Mouse (Mus musculus): ENCODE results near the gene Plekha8. TPM values are rescaled to one million over a fixed set of nuclear protein-coding genes. Genes with fewer than 3 reads are reported as not detected.
A peak's percentile ranks its signal among the peaks of the same experiment; 100 is the strongest.

The Plekha8 gene
- polyA plus RNA-seq, 2 experiments = 12.6 to 14.0 TPM

- DNase-seq (ENCODE audit: low spot score) (no peak), ATAC-seq (ENCODE audit: low FRiP score, low read depth) (no peak)
- H3K9me3 ChIP-seq (ENCODE audit: control insufficient read depth, low read length) = no peaks in the 10 kb centered on the region
- no peaks in the 10 kb centered on the region for H3K27me3 ChIP-seq (ENCODE audit: control insufficient read depth, insufficient read depth, low read length)
- no peak overlapping the region for H3K4me2 ChIP-seq (replicated peaks; ENCODE audit: low read depth, low read length, severe bottlenecking)
- H3K36me3 ChIP-seq (ENCODE audit: control insufficient read depth, insufficient read depth, low read length) = peaks cover 19% of the 10 kb centered on the region
- TF ChIP-seq POLR2A (IDR thresholded peaks at IDR 0.05; ENCODE audit: borderline replicate concordance, extremely low read depth, insufficient read depth, insufficient read length) = no peak
- WGBS = 88% methylated on average over 8 of the region's 8 CpGs
- no peak overlapping the region for H3K4me3 ChIP-seq (replicated peaks; ENCODE audit: low read length)
- H3K4me1 ChIP-seq (ENCODE audit: control insufficient read depth, insufficient read depth, low read length) = peaks cover 10% of the 10 kb centered on the region
- no peak overlapping the region for H3K9ac ChIP-seq (ENCODE audit: low read depth, low read length, severe bottlenecking)
- no peak overlapping the region for H3K27ac ChIP-seq (replicated peaks; ENCODE audit: low read depth, low read length)
Observed at GRCm38 (mm10) chr6:54586911-54587310, 8.0 kb upstream of the Plekha8 start.

- 72% methylated on average over 4 of the region's 4 CpGs for WGBS
- peaks cover 13% of the 10 kb centered on the region for H3K36me3 ChIP-seq (ENCODE audit: control insufficient read depth, insufficient read depth, low read length)
- H3K4me2 ChIP-seq (replicated peaks; ENCODE audit: low read depth, low read length, severe bottlenecking) = no peak overlapping the region
- DNase-seq (ENCODE audit: low spot score) = no peak
- no peak overlapping the region for H3K9ac ChIP-seq (ENCODE audit: low read depth, low read length, severe bottlenecking)
- TF ChIP-seq POLR2A (IDR thresholded peaks at IDR 0.05; ENCODE audit: borderline replicate concordance, extremely low read depth, insufficient read depth, insufficient read length) = no peak
- ATAC-seq (ENCODE audit: low FRiP score, low read depth) = no peak
- no peak overlapping the region for H3K4me3 ChIP-seq (replicated peaks; ENCODE audit: low read length)
- H3K4me1 ChIP-seq (ENCODE audit: control insufficient read depth, insufficient read depth, low read length) = peaks cover 15% of the 10 kb centered on the region
- no peak overlapping the region for H3K27ac ChIP-seq (replicated peaks; ENCODE audit: low read depth, low read length)
- no peaks in the 10 kb centered on the region for H3K9me3 ChIP-seq (ENCODE audit: control insufficient read depth, low read length)
- H3K27me3 ChIP-seq (ENCODE audit: control insufficient read depth, insufficient read depth, low read length) = no peaks in the 10 kb centered on the region
Observed at GRCm38 (mm10) chr6:54587683-54588082, 7.2 kb upstream of the Plekha8 start.

GRCm38 (mm10) chr6:54588212-54588611, 6.7 kb upstream of the Plekha8 start:
- peaks cover 15% of the 10 kb centered on the region for H3K4me1 ChIP-seq (ENCODE audit: control insufficient read depth, insufficient read depth, low read length)
- WGBS = 59% methylated on average over 1 of the region's 1 CpGs
- no peak overlapping the region for H3K4me3 ChIP-seq (replicated peaks; ENCODE audit: low read length)
- H3K9me3 ChIP-seq (ENCODE audit: control insufficient read depth, low read length) = no peaks in the 10 kb centered on the region
- no peak for DNase-seq (ENCODE audit: low spot score)
- H3K9ac ChIP-seq (ENCODE audit: low read depth, low read length, severe bottlenecking) = no peak overlapping the region
- H3K27me3 ChIP-seq (ENCODE audit: control insufficient read depth, insufficient read depth, low read length) = no peaks in the 10 kb centered on the region
- no peak overlapping the region for H3K4me2 ChIP-seq (replicated peaks; ENCODE audit: low read depth, low read length, severe bottlenecking)
- no peak overlapping the region for H3K27ac ChIP-seq (replicated peaks; ENCODE audit: low read depth, low read length)
- peaks cover 7% of the 10 kb centered on the region for H3K36me3 ChIP-seq (ENCODE audit: control insufficient read depth, insufficient read depth, low read length)
- ATAC-seq (ENCODE audit: low FRiP score, low read depth) = no peak
- no peak for TF ChIP-seq POLR2A (IDR thresholded peaks at IDR 0.05; ENCODE audit: borderline replicate concordance, extremely low read depth, insufficient read depth, insufficient read length)

- no peak for TF ChIP-seq POLR2A (IDR thresholded peaks at IDR 0.05; ENCODE audit: borderline replicate concordance, extremely low read depth, insufficient read depth, insufficient read length)
- no peak overlapping the region for H3K4me2 ChIP-seq (replicated peaks; ENCODE audit: low read depth, low read length, severe bottlenecking)
- WGBS = 88% methylated on average over 2 of the region's 2 CpGs
- H3K36me3 ChIP-seq (ENCODE audit: control insufficient read depth, insufficient read depth, low read length) = no peaks in the 10 kb centered on the region
- no peaks in the 10 kb centered on the region for H3K9me3 ChIP-seq (ENCODE audit: control insufficient read depth, low read length)
- no peak overlapping the region for H3K27ac ChIP-seq (replicated peaks; ENCODE audit: low read depth, low read length)
- H3K27me3 ChIP-seq (ENCODE audit: control insufficient read depth, insufficient read depth, low read length) = no peaks in the 10 kb centered on the region
- no peak overlapping the region for H3K9ac ChIP-seq (ENCODE audit: low read depth, low read length, severe bottlenecking)
- DNase-seq (ENCODE audit: low spot score) = no peak
- H3K4me3 ChIP-seq (replicated peaks; ENCODE audit: low read length) = no peak overlapping the region
- peaks cover 19% of the 10 kb centered on the region for H3K4me1 ChIP-seq (ENCODE audit: control insufficient read depth, insufficient read depth, low read length)
- no peak for ATAC-seq (ENCODE audit: low FRiP score, low read depth)
Observed at GRCm38 (mm10) chr6:54590691-54591090, 4.2 kb upstream of the Plekha8 start.

- no peaks in the 10 kb centered on the region for H3K27me3 ChIP-seq (ENCODE audit: control insufficient read depth, insufficient read depth, low read length)
- H3K27ac ChIP-seq (replicated peaks; ENCODE audit: low read depth, low read length) = no peak overlapping the region
- H3K4me2 ChIP-seq (replicated peaks; ENCODE audit: low read depth, low read length, severe bottlenecking) = peak overlapping the region; percentile 70
- peaks cover 26% of the 10 kb centered on the region for H3K4me1 ChIP-seq (ENCODE audit: control insufficient read depth, insufficient read depth, low read length)
- 0 out of 2 replicates have a peak overlapping the region, but pooled peaks have one; percentile 2 for H3K9ac ChIP-seq (ENCODE audit: low read depth, low read length, severe bottlenecking)
- H3K36me3 ChIP-seq (ENCODE audit: control insufficient read depth, insufficient read depth, low read length) = no peaks in the 10 kb centered on the region
- no peak for ATAC-seq (ENCODE audit: low FRiP score, low read depth)
- no peak for DNase-seq (ENCODE audit: low spot score)
- H3K9me3 ChIP-seq (ENCODE audit: control insufficient read depth, low read length) = no peaks in the 10 kb centered on the region
- peak overlapping the region; percentile 54 for H3K4me3 ChIP-seq (replicated peaks; ENCODE audit: low read length)
- WGBS = 48% methylated on average over 6 of the region's 6 CpGs
- no peak for TF ChIP-seq POLR2A (IDR thresholded peaks at IDR 0.05; ENCODE audit: borderline replicate concordance, extremely low read depth, insufficient read depth, insufficient read length)
Observed at GRCm38 (mm10) chr6:54591778-54592177, 3.1 kb upstream of the Plekha8 start.

Measured in limb, embryonic 14.5 days (tissue).